Mouse (Mus musculus): ENCODE measurements around the gene Atpaf2.

Gene Atpaf2

DNA sequence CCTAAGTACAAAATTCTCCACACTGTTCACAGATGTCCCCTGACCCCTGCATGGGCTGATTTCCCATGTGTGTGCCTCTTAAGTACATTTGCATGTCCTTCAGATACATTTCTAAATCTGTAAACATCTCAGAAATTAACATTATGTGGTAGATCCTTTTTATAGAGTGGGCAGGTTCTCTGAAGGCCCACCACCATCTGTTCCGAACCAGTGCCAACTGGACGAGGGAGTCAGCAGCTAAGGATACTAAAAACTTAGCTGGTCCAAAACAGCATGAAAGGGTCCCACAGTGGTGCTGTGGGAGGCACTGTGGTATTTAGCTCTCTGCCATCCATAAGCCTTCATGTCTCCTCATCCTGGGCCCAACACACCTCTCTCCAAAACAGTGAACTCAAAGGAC lies 21.1 kb downstream of the Atpaf2 start:
- no peak for DNase-seq (ENCODE audit: low read depth, low spot score)

DNA sequence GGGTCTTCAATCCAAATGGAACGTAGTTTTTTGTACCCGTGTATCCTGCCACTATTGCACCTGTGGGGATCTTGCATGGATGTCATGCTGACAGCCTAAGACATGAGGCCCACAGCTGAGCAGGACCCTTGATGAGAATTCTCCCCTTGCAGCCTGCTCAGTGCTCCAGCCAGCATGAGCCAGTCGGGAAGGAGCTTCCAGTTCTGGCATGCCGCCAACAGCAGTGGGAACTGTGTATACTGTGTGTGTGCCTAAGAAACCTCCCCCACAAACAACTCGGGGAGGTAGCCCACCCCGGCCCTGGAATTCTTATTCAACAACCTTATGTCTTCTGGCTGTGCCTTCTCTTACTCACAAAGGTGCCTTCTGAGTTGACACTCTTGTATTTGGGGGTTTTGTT lies 21.7 kb downstream of the Atpaf2 start:
- no peak for DNase-seq (ENCODE audit: low read depth, low spot score)

DNA sequence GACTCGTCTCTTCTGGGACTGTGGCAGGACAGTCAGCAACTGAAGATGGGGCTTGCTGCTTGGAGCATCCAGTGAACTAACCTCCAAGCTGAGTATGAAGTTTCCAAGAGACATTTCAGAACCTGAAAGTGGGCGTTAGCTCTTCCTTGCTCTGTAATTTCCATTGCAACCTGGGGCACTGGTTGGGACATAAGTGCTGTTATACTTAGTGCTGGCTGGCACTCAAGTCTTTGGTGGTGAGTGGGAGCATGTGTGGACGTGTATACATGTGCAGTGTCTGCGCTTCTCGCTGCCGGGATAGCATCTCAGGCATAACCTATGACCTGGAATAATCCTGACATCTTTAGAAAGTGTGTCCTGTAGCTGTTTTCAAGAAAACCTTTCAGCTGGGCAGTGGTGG lies 26.9 kb downstream of the Atpaf2 start:
- no peak for DNase-seq (ENCODE audit: low read depth, low spot score)

DNA sequence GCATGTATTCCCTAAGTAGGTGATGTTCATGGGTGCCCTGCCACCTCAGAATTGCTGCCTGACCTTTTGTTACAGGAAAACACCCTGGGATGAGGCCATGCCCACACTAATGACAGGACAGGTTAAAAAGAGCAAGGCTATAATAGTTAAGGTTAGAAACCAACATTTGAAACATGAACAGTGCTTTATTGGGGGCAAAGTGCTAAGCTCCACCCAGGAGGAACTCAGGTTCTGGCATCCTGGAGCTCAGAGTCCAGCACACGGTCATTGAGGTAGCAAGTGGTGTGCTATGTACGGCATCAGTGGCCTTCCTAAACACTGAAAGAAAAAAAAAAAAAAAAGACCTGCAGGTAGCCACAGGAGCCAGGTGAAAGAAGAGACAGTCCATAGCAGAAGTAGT lies 30.3 kb downstream of the Atpaf2 start:
- no peak for DNase-seq (ENCODE audit: low read depth, low spot score)

DNA sequence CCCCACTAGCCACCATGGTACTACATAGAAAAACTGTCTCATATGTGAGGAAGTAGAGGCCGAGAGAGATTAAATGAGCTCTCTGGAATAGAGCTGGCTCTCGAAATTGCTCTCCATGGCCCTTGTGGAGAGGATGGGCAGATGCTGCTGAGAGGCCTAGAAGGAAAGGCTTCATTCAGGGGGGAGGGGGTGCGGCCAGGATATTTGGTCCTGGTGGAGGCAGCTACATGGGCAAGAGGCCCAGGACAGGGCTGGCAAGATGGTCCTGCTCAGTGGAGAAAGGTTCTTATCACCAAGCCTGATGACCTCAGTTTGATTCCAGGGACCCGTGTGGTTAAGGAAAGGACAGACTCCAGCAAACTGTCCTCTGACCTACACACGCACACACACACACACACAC lies 32.3 kb downstream of the Atpaf2 start:
- DNase-seq (ENCODE audit: low read depth, low spot score), result no peak

DNA sequence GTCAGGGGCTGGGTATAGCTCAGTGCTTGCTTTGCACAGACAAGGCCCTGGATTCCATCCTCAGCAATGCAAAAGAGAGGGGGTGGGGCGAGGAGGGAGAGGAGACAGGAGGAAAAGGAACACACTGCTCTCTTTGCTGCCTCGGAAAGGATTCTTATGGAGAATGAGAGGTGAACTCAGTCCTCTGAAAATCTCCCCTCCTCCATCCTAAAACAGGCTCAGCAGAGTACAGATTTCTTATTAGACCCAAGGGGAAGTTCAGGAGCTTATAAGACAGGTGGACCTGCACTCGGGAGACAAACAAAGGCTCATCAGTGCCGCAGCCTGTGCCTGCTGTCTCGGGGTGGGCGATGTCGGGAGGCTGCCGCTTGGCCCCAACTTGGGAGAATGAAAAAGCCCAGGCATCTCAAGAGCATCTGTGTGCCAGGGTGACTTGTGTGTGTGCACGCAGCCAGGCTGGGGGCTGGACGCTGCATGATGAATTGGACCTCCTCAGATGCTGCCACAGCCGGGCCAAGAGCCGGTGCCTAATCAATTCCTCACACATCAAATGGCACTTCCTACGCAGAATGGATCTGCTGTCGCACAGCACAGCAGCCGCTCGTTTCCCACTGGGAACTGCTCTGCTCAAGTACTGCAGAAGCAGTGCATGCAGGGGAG lies 33.4 kb downstream of the Atpaf2 start:
- no peak for DNase-seq (ENCODE audit: low read depth, low spot score)

DNA sequence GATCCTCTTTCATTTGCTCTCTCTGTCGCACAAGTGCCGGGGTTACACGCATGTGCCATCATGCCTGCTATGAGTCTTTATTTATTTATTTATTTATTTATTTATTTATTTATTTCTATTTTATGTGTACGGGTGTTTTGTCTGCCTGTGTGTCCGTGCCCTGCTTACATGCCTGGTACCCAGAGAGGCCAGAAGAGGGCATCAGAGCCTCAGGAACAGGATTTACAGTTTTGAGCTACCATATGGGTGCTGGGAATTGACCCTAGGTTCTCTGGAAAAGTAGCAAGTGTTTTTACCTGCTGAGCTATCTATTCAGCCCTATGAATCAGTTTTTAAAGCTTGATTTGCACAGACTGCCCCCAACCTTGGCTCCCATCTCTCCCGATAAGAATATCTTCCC lies 34.7 kb downstream of the Atpaf2 start:
- no peak for DNase-seq (ENCODE audit: low read depth, low spot score)

DNA sequence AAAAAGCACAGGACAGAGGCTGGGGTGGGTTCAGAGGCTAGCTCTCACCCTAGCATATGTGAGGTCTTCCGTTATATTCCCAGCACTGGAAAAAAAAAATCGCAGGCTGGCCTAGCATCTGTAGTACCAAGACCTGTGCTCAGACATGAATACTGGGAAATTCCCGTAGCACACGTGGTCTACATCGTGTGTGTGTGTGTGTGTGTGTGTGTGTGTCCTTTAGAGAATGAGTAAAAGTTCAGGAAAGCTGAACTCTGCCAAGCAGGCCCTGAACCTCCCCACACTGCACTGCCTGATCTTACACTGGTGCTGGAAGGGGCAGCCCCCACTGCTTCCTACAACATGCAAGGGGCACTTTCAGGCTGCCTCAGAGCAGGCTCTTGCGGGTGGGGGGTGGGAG lies 43.8 kb downstream of the Atpaf2 start:
- no peak for DNase-seq (ENCODE audit: low read depth, low spot score)

DNA sequence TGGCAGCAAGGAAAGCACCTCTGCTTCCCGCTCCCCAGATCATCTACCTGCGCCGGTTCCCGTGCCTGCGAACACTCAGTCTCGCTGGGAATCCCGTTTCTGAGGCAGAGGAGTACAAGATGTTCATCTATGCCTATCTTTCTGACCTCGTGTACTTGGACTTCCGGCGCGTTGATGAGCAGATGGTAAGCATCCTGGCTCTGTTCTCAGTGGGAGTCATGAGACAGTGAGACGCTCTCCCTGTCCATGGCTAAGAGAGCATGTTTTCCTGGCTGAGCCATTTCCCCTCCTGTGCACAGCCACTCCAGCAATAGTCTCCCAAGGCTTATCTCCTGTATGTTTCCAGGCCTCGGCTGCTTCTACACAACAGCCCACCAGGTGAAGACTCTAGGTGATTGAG lies 47.8 kb downstream of the Atpaf2 start:
- no peak for DNase-seq (ENCODE audit: low read depth, low spot score)

DNA sequence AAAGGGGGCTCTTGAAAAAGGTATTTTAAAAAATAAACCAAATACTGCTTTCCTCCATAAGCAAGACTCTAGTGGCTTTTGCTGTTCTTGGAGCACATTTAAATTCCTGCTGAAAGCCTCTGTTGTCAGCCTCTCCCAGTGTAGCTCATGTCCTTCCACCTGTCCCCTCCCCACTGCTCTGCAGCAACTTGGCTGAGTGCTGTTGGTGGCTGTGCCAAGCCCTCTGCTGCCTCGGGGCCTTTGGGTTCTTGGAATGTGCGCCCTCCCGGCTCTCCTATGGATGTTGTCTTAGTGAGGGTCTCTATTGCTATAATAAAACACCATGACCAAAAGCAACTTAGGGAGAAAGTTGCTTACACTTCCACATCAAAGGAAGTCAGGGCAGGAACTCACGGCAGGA lies 48.8 kb downstream of the Atpaf2 start:
- no peak for DNase-seq (ENCODE audit: low read depth, low spot score)

DNA sequence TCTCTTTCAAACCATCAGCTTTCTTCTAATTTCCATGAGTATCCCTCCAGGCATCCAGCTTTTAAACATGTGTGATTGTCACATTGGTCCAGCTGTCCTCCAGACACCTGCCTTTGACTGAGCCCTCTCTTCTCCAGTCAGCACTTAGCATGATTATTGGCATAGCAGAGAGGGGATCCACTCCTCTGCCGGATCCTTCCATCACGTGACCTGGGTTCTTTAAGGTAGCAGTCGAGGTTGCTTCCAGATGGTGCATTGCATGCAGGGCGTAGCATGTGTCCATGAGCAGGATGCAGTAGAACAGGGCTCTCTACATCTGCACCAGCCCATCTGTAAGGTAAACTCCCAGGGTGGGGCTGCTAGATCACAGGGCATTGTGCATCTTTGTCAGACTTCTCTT lies 49.3 kb downstream of the Atpaf2 start:
- DNase-seq (ENCODE audit: low read depth, low spot score), result no peak

DNA sequence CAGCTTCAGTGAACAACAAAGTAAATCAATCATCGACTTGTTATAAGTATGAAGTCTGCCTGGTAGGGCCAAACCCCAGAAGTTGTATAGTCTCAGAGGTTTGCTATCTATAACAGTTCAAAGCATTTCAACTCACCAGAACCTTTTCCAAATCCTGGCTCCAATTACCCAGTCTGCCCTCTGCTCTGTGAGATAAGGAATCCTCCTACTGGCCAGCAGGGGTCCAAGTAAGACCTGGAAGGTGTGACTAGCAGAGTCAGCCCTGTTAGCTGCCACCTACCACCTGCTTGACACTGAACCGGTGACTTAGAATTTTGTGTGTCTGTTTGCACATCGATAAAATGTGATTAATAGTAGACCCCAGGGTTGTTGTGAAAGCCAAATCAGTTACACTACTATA lies 51.0 kb downstream of the Atpaf2 start:
- no peak for DNase-seq (ENCODE audit: low read depth, low spot score)

DNA sequence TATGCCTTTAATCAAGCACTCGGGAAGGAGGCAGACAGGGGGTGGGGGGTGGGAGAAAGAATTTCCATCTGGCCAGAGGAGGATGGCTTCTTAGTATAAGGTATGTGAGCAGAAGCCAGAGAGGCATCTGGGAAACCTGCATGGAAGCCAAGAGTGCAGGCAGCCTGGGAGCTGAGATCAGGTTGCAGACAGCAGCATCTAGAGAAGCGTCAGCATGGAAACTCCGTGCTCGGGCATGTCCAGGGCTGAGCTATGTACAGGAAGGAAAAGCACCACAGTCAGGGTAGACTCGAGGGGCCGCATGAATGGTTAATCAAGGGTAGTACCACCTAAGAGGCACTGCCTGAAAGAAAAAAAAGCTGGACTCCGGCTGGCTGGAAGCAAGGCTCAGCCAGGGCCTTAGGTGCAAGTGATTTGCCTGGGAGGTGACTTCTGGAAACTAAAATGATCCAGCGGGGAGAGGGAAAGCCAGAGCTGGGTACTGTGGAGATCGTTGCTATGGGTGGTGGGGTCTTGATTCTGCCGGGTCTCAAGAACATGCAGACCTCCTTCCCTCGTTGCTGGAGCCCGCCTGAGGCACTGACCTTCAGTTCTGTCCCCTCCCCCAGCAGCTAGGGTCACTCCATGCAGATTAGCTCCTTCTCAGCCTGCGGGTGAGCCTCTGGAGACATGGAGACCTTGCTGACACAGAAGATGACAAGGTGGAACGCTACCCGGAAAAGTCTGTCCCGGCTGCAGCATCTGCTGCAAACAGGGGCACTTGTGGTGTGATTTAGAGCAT lies 51.8 kb downstream of the Atpaf2 start:
- no peak for DNase-seq (ENCODE audit: low read depth, low spot score)

DNA sequence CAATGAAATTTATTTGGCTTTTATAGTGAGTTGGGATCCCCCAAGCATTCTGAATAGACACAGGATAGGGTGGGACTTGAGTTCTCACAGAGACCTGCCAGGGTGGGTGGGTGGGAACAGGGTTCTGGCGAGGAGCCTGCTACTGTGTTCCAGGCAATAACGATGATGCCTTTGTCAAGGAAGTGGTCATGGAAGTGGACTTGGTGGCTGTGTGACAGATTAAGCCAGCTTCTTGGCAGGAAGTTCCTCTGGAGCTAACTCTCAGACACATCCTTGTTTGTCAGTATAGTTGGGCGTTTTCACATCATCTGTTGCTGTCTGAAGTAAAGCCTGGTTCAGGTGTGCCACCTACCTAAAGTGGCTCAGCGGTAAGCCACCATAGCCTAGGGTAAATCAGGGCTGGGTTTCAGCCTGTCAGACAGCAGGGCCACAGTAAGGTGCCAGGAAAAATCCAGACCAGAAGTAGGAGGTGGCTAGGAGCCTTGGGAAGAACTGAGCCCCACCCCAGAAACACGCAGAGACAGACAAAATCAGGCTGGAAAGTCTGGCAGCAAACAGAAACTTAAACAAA lies 57.5 kb downstream of the Atpaf2 start:
- no peak for DNase-seq (ENCODE audit: low read depth, low spot score)

DNA sequence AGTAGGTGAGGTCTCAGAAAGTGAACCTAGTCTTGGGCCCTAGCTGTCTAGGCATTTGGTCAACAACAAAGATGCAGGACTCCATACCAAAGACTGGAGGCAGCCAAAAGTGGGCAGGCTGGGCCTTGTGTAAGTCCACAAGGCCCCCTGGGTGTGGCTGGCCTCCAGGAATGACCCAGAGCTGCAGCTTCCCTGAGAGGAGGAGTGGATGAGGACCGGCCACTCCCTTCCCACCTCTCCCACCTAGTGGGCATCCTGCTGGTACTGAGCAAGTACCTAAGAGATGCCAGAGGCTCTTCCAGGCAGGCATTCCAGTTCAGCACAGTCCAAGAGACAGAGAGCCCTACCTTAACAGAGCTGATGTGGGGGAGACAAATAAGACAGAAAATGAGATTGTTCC lies 58.3 kb downstream of the Atpaf2 start:
- no peak for DNase-seq (ENCODE audit: low read depth, low spot score)

DNA sequence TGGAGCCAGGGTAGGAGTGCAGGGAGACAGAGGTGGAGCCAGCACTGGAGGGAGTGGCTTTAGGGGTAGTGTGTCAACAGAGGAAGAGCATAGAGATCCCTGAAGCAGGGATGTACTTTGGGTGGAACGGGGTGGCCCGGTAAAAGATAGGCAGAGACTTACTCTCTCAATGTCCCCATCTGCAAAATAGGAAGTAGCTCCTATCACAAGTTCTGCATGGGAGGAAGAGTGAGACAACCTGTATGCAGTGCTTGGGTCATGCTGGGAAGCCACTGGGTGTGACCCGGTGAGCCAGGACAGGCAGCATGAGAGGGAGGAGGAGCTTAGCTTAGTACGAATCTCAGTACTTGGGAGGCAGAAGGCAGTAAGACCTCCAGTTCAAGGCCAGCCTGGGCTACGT lies 59.1 kb downstream of the Atpaf2 start:
- no peak for DNase-seq (ENCODE audit: low read depth, low spot score)

DNA sequence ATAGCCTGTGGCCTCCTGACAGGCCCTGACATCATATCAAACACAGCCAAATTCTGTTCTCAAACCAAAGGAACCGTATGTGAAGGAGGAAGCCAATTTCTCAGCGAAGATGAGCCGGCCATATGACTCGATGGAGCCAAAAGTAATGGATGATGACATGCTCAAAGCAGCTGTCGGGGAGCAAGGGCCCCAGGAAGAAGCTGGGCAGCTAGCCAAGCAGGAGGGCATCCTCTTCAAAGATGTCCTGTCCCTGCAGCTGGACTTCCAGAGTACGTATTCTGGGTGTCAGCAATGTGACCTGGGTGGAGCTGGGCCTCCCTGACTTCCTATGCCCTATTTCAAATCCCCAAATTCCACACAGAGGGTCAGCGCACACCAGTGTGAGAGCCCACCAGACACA lies 59.7 kb downstream of the Atpaf2 start:
- DNase-seq (ENCODE audit: low read depth, low spot score), result no peak

DNA sequence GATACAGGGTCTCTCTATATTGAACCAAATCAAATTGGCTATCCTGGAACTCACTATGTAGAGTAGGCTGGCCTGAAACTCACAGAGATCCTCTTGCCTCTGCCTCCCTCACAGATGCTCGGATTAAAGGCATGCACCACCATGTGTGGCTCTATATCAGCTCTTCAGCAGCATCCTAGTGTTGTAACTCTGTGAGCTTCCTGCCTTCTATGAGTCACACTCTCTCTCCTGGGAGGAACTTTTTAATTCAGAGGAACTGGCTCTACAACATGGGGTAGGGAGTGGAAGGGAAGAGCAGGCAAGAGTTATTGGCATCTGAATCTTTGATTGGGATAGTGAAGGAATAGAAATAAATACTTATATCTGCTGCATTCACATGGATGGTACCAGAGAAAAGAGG lies 61.1 kb downstream of the Atpaf2 start:
- DNase-seq (ENCODE audit: low read depth, low spot score), result no peak

DNA sequence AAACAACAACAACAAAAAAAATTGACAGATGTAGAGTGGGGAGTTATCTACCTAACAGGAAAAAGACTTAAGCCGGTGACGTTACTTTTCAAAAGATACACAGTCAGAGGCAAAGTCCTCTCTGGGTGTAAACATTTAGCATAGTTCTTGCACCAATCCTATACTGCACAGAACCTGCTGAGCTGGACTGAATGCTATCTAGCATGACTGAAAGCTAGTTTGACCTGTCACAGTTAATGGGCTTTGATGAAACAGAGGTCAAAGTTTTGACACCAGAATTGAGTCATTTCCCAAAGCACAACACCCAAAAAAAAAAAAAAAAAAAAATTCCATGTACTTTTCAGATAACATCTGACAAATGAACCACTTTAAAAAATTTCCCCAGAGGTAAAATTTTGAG lies 62.3 kb downstream of the Atpaf2 start:
- no peak for DNase-seq (ENCODE audit: low read depth, low spot score)

DNA sequence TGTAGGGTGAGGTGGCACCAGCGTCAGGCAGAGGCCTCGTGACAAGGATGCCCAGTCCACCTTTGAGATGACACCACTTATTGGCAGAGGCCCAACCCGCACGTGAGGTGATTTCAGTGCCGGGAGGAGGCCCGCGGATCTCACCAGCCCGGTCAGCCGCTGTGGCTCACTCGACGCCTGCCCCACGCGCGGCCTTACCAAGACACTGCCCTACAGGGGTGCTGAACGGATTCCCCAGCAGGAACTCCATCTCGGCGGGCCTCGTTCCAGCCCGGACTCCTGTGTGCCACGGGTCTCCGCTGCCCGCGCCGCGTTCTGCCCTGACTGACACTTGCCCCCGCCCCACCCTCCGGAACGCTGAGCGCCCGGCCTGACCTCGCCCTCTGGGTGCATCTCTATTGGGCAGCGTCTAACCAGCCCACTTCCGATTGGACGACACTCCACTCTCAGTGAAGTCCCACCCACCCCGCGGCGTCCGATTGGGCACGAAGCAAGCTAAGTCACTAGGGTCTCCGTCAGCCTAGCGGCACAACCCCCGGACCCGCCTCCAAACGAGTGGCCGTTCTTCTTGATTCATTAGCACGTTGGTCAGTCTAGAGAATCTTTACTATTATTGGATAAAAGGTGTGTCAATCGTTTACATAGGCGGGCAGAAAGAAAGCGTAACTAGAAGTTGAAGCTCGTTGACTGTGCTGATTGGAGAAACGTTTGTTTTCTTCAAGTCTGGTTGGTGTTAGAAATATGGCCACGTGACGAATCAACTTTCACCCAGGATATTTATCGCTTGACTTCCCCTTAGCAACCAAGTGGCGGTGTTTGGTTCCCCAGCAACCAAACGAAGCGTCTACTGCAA lies 65.5 kb downstream of the Atpaf2 start, which contains the start of the genes Tom1l2 and Drc3:
Tom1l2 (minus strand) TSS at position 347 of the 853 bp plus-strand sequence.
Drc3 (plus strand) TSS at position 771 of the 853 bp plus-strand sequence.
- peak; percentile 97 for DNase-seq (ENCODE audit: low read depth, low spot score)

DNA sequence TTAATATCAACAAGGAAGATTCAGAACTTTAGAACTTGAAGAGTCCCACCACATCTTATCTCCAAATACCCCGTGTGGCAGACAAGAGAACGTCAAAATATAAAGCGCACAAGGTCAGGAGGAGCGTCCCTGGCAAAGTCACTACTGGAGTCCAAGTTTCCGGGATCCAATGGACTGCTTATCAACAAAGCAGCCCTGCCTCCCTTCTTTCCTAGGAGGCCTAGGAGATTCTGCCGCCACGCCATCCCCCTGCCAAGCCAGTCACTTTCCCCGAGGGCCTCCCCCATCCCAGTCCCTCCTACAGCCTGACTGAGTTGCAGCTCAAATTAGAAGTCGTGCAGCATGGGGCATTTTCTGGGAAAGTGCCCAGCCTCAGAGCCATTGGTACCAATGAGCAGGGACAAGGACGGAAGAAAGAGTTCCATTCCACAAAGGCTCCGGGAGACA lies 66.3 kb downstream of the Atpaf2 start:
- DNase-seq (ENCODE audit: low read depth, low spot score), result peak; percentile 21

DNA sequence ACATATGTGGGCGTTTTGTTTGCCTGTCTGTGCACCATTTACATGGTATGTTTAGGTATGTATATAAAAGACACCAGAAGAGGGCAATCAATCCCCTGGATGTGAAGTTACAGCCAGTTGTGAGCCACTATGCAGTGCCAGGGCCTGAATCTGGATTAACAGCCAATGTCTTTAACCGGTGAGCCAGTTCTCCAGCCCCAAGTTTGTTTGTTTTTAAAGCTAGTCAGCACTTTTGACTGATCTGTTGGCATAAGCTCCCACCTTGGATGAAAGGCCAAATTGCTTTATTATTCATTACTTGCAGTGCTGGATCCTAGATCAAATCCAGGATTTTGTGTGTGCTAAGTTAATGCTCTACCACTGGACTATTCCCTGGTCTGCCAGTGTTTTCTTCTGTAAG lies 66.9 kb downstream of the Atpaf2 start:
- DNase-seq (ENCODE audit: low read depth, low spot score), result no peak

Data from c-Kit-negative CD71-positive TER-119-positive erythroid progenitor cells, embryonic 14.5 days (primary cell).